Mouse (Mus musculus) cortical plate, adult 2 months (tissue): ENCODE measurements around the gene Fam83b.

Experiments
- CTCF ChIP-seq: fragments of 200-500 bp; IDR thresholded peaks from 2 replicates; pipeline ENCODE4 v1.5.1; 2011; ENCODE audit warnings: mild to moderate bottlenecking, control low read depth, low read length; ENCODE audit not compliant: insufficient read depth; ENCODE audit errors: extremely low read depth
- POLR2A ChIP-seq: fragments of 200-500 bp; IDR thresholded peaks from 2 replicates; pipeline ENCODE4 v1.6.1; 2011; ENCODE audit warnings: mild to moderate bottlenecking, low read length, control low read depth; ENCODE audit not compliant: insufficient read depth; ENCODE audit errors: extremely low read depth

DNA sequence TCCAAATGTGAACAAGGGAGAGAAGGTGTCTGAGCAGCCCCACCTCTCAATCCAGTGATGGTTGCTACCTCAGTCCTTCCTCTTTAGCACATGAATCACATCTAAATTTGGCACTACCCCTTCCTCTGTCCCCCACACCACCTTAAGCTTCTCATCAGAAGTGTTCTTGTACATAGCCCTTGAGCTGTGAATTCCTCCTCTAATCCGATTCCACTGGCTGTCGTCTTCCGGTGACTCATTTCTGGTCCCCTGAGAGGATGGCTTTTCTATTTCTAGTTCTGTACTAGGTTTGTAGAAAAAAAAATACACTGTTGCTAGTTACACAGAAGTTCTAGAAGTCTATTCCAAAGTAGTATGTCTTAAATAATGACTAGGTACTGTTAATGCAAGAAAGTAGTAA is 111.2 kb downstream of the Fam83b start:
- TF ChIP-seq CTCF (no peak), POLR2A (no peak)
